Mouse (Mus musculus): ENCODE results near the gene Ndufb4.

GRCm38 (mm10) chr16:37652654-37653053 lies 1.6 kb downstream of the Ndufb4 start:
- no peak for TF ChIP-seq CTCF (IDR thresholded peaks at IDR 0.05; ENCODE audit: insufficient read depth, low read depth, low read length)
- no peak for TF ChIP-seq POLR2A (IDR thresholded peaks at IDR 0.05; ENCODE audit: insufficient read depth, low read depth, low read length)

Measured in olfactory bulb, adult 2 months (tissue).